Mouse (Mus musculus) MEL (cell line): Measurements from ENCODE around the gene Gm11569. TPM values are rescaled to one million over a fixed set of nuclear protein-coding genes. Genes with fewer than 3 reads are reported as not detected.
"Not testable (repeated sequence)": the region's sequence is repeated elsewhere in the genome, so short reads cannot be mapped to it uniquely, and the experiment has no call there.

Experiments used
- DNase-seq: peaks from one replicate; pipeline ENCODE4 v3.0.0; 2011; ENCODE audit warnings: low read depth, low spot score
- H3K27ac ChIP-seq: 2 replicates; pipeline ENCODE4 v1.5.1; 2012; ENCODE audit warnings: low read depth, mild to moderate bottlenecking, control low read depth, low read length, moderate library complexity; ENCODE audit not compliant: control insufficient read depth
- H3K27me3 ChIP-seq, 2 experiments: fragments of 150-350 bp in 1 of 2; sonication (generic) in 1 of 2; 2 replicates each; pipeline ENCODE4 v1.6.1; 2012; ENCODE audit warnings: low read length in 2 of 2, mild to moderate bottlenecking in 2 of 2, improper control_type of control experiment in 1 of 2, moderate library complexity in 1 of 2; ENCODE audit not compliant: insufficient read depth in 2 of 2, control insufficient read depth in 1 of 2
- H3K36me3 ChIP-seq, 2 experiments: 2 replicates each; pipeline ENCODE4 v1.6.1; 2012 to 2014; ENCODE audit warnings: low read length in 2 of 2, improper control_type of control experiment in 1 of 2, inconsistent platforms in 1 of 2, mild to moderate bottlenecking in 1 of 2; ENCODE audit not compliant: insufficient read depth in 2 of 2, control insufficient read depth in 1 of 2
- H3K4me1 ChIP-seq, 2 experiments: fragments of 150-350 bp in 1 of 2; sonication (generic) in 1 of 2; 2 replicates each; pipeline ENCODE4 v1.6.1; 2012; ENCODE audit warnings: low read length in 2 of 2, improper control_type of control experiment in 1 of 2, mild to moderate bottlenecking in 1 of 2; ENCODE audit not compliant: insufficient read depth in 2 of 2, control insufficient read depth in 1 of 2
- H3K4me3 ChIP-seq, 2 experiments: fragments of 150-350 bp in 1 of 2; sonication (generic) in 1 of 2; 2 replicates each; pipeline ENCODE4 v1.5.1; 2012; ENCODE audit warnings: low read depth in 2 of 2, low read length in 2 of 2, mild to moderate bottlenecking in 2 of 2, moderate library complexity in 2 of 2, control low read depth in 1 of 2, improper control_type of control experiment in 1 of 2; ENCODE audit not compliant: control insufficient read depth in 1 of 2, insufficient read depth in 1 of 2
- H3K79me2 ChIP-seq: 2 replicates; pipeline ENCODE4 v1.6.1; 2012; ENCODE audit warnings: mild to moderate bottlenecking, low read length, moderate library complexity; ENCODE audit not compliant: control insufficient read depth, poor library complexity, insufficient read depth
- H3K9ac ChIP-seq: 2 replicates; pipeline ENCODE4 v1.6.1; 2012; ENCODE audit warnings: low read depth, mild to moderate bottlenecking, control low read depth, low read length, moderate library complexity; ENCODE audit not compliant: control insufficient read depth, poor library complexity, severe bottlenecking
- H3K9me3 ChIP-seq: fragments of 150-350 bp; sonication (generic); replicated peaks from 2 replicates; pipeline ENCODE4 v1.6.1; 2012; ENCODE audit warnings: mild to moderate bottlenecking, low read length, improper control_type of control experiment, moderate library complexity; ENCODE audit not compliant: insufficient read depth
- BHLHE40 ChIP-seq: IDR thresholded peaks from 2 replicates; pipeline ENCODE4 v1.6.1; 2012; ENCODE audit warnings: low read depth, mild to moderate bottlenecking, inconsistent platforms, low read length, improper control_type of control experiment, borderline replicate concordance
- CTCF ChIP-seq, 3 experiments: IDR thresholded peaks in 2 of 3; conservative IDR thresholded peaks in 1 of 3; 2 replicates each; pipeline ENCODE4 v1.5.1; 2011 to 2012; ENCODE audit warnings: low read length in 3 of 3, low read depth in 2 of 3, mild to moderate bottlenecking in 2 of 3, improper control_type of control experiment in 1 of 3, inconsistent platforms in 1 of 3, mixed read lengths in 1 of 3, moderate library complexity in 1 of 3; ENCODE audit not compliant: control insufficient read depth in 1 of 3, insufficient read depth in 1 of 3, poor library complexity in 1 of 3, severe bottlenecking in 1 of 3
- E2F4 ChIP-seq: IDR thresholded peaks from 2 replicates; pipeline ENCODE4 v1.6.1; 2011; ENCODE audit warnings: low read depth, low read length, improper control_type of control experiment, borderline replicate concordance
- ELF1 ChIP-seq: IDR thresholded peaks from 2 replicates; pipeline ENCODE4 v1.6.1; 2014; ENCODE audit warnings: low read depth, mild to moderate bottlenecking, inconsistent platforms, low read length, improper control_type of control experiment, moderate library complexity
- GABPA ChIP-seq: IDR thresholded peaks from 2 replicates; pipeline ENCODE4 v1.6.1; 2012; ENCODE audit warnings: low read depth, mild to moderate bottlenecking, inconsistent platforms, low read length, improper control_type of control experiment, moderate library complexity
- GATA1 ChIP-seq: IDR thresholded peaks from 2 replicates; pipeline ENCODE4 v1.6.1; 2011; ENCODE audit warnings: low read depth, low read length, improper control_type of control experiment
- HCFC1 ChIP-seq: IDR thresholded peaks from 2 replicates; pipeline ENCODE4 v1.6.1; 2012; ENCODE audit warnings: low read depth, mild to moderate bottlenecking, inconsistent platforms, low read length, improper control_type of control experiment, moderate library complexity
- KAT2A ChIP-seq: conservative IDR thresholded peaks from 2 replicates; pipeline ENCODE4 v1.6.1; 2012; ENCODE audit warnings: low read depth, low read length, improper control_type of control experiment, inconsistent platforms
- MAFK ChIP-seq: IDR thresholded peaks from 2 replicates; pipeline ENCODE4 v1.6.1; 2011; ENCODE audit warnings: low read depth, mild to moderate bottlenecking, low read length, improper control_type of control experiment, borderline replicate concordance
- MAX ChIP-seq: IDR thresholded peaks from 2 replicates; pipeline ENCODE4 v1.6.1; 2011; ENCODE audit warnings: low read length, improper control_type of control experiment
- MAZ ChIP-seq: IDR thresholded peaks from 2 replicates; pipeline ENCODE4 v1.6.1; 2012; ENCODE audit warnings: low read depth, mild to moderate bottlenecking, inconsistent platforms, low read length, improper control_type of control experiment
- MYB ChIP-seq: IDR thresholded peaks from 2 replicates; pipeline ENCODE4 v1.6.1; 2011; ENCODE audit warnings: mild to moderate bottlenecking, low read depth, low read length, improper control_type of control experiment
- NELFE ChIP-seq: IDR thresholded peaks from 2 replicates; pipeline ENCODE4 v1.6.1; 2011; ENCODE audit warnings: low read depth, low read length, improper control_type of control experiment
- NRF1 ChIP-seq: IDR thresholded peaks from 2 replicates; pipeline ENCODE4 v1.6.1; 2014; ENCODE audit warnings: low read depth, mild to moderate bottlenecking, inconsistent platforms, low read length, improper control_type of control experiment, moderate library complexity; ENCODE audit not compliant: poor library complexity, insufficient read depth, severe bottlenecking
- POLR2AphosphoS2 ChIP-seq: IDR thresholded peaks from 2 replicates; pipeline ENCODE4 v1.6.1; 2011; ENCODE audit warnings: low read length, improper control_type of control experiment
- TBP ChIP-seq: IDR thresholded peaks from 2 replicates; pipeline ENCODE4 v1.8.0; 2011; ENCODE audit warnings: low read depth, low read length, improper control_type of control experiment
- TCF12 ChIP-seq: IDR thresholded peaks from 2 replicates; pipeline ENCODE4 v1.6.1; 2014; ENCODE audit warnings: low read depth, mild to moderate bottlenecking, inconsistent platforms, low read length, improper control_type of control experiment, moderate library complexity
- UBTF ChIP-seq: IDR thresholded peaks from 2 replicates; pipeline ENCODE4 v1.6.1; 2012; ENCODE audit warnings: low read depth, mild to moderate bottlenecking, inconsistent platforms, low read length, improper control_type of control experiment, moderate library complexity, borderline replicate concordance; ENCODE audit not compliant: insufficient read depth
- USF1 ChIP-seq: IDR thresholded peaks from 2 replicates; pipeline ENCODE4 v1.6.1; 2014; ENCODE audit warnings: low read depth, mild to moderate bottlenecking, inconsistent platforms, low read length, improper control_type of control experiment, moderate library complexity
- ZKSCAN1 ChIP-seq: IDR thresholded peaks from 2 replicates; pipeline ENCODE4 v1.6.1; 2012; ENCODE audit warnings: low read depth, mild to moderate bottlenecking, inconsistent platforms, low read length, improper control_type of control experiment, moderate library complexity
- ZMIZ1 ChIP-seq: IDR thresholded peaks from 2 replicates; pipeline ENCODE4 v1.6.1; 2012; ENCODE audit warnings: low read depth, mild to moderate bottlenecking, inconsistent platforms, low read length, improper control_type of control experiment, moderate library complexity
- polyA plus RNA-seq, 2 experiments: library from polyadenylated mRNA; stranded (reverse) in 1 of 2; unstranded in 1 of 2; fragments of >175 nt in 1 of 2; fragments of >200 nt in 1 of 2; gene quantifications; 2 replicates each; pipeline versions ENCODE4 v1.2.1 to v1.2.4; 2012; ENCODE audit warnings: low replicate concordance in 2 of 2, low read depth in 1 of 2; ENCODE audit not compliant: insufficient read length in 2 of 2, insufficient read depth in 1 of 2, missing spikeins in 1 of 2
- total RNA-seq: library from RNA; depleted of rRNA; stranded (reverse); fragments of 300-350 nt; gene quantifications from 2 replicates; pipeline ENCODE4 v1.2.3, GENCODE M21; 2012

Gm11569 gene
- total and polyA plus RNA-seq, 3 experiments = not detected

DNA sequence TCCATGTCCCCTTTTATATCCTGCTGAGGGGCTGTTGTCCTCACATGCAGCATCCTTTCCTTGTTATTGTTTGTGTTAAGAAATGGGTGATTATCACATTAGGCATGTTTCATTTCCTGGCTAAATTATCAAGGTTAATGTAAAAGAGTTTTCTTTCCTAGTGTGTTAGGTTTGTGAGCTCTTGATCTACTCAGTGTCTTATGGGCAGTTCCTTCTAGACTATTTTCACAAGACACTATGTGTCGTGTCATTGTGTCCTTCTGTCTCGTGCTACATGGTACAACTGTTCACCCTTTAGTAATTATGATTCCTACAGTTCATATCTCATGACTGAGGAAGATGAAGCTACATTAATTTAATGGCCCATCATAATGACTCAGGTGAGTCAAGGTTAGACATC lies 5.4 kb downstream of the Gm11569 start, which contains the start of gene Gm11596 (continued):
- no peak for TF ChIP-seq ELF1
- TF ChIP-seq GATA1 = no peak

DNA sequence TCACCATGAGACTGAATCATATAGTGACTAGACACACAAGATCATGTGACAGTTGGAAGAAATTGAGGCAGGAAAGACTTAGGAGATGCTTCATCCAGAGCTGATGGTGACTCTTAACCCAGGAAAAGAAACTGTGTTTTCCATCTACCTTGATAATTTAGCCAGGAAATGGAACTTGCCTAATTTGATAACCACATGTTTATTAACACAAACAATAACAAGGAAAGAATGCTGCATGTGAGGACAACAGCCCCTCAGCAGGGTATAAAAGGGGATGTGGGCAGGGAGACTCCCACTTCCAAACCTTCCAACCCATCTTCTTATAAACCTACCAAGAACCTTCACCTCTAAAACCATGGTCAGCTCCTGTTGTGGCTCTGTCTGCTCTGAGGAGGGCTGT lies 13.8 kb downstream of the Gm11569 start, which contains the start of gene Krtap4-9:
Gene Krtap4-9 (plus strand): TSS at position 301 of the 400 bp plus-strand sequence.
- H3K4me1 ChIP-seq, H3K27me3 ChIP-seq, H3K27ac ChIP-seq, H3K9me3 ChIP-seq, H3K4me3 ChIP-seq, H3K36me3 ChIP-seq, H3K79me2 ChIP-seq, DNase-seq, H3K9ac ChIP-seq: not testable (repeated sequence)

DNA sequence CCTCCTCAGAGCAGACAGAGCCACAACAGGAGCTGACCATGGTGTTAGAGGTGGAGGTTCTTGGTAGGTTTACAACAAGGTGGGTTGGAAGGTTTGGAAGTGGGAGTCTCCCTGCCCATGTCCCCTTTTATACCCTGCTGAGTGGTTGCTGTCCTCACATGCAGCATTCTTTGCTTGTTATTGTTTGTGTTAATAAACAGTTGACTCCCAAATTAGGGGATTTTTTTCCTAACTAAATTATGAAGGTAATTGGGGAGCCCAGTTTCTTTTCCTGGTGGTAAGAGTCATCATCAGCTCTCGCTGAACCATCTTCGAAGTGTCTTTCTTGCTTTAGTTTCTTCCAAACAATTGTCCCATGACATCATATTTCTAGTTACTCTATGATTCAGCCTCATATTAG lies 18.1 kb downstream of the Gm11569 start, which contains the start of gene Krtap4-8:
Gene Krtap4-8 (minus strand): TSS at position 101 of the 400 bp plus-strand sequence.
- no peak for DNase-seq
- Histone ChIP-seq H3K9me3 (no peaks in the 10 kb centered on the region), H3K9ac (no peak within 1 kb of the TSS), H3K79me2 (no peaks in the 10 kb centered on the region), H3K27me3 (no peaks in the 10 kb centered on the region), H3K4me1 (no peaks in the 10 kb centered on the region), H3K36me3 (no peaks in the 10 kb centered on the region), H3K27ac (no peak within 1 kb of the TSS), H3K4me3 (no peak within 1 kb of the TSS)
- TF ChIP-seq POLR2AphosphoS2 (no peak), MAX (no peak), NELFE (no peak), MYB (no peak), TCF12 (no peak), E2F4 (no peak), ZKSCAN1 (no peak), ZMIZ1 (no peak), UBTF (no peak), CTCF (IDR thresholded peaks at IDR 0.05 in 2 of 3, conservative IDR thresholded peaks at IDR 0.05 in 1 of 3; ENCODE audit: control insufficient read depth in 1 of 3, insufficient read depth in 1 of 3, low read depth in 2 of 3, low read length in 3 of 3, poor library complexity in 1 of 3, severe bottlenecking in 1 of 3) (no peak), HCFC1 (no peak)

DNA sequence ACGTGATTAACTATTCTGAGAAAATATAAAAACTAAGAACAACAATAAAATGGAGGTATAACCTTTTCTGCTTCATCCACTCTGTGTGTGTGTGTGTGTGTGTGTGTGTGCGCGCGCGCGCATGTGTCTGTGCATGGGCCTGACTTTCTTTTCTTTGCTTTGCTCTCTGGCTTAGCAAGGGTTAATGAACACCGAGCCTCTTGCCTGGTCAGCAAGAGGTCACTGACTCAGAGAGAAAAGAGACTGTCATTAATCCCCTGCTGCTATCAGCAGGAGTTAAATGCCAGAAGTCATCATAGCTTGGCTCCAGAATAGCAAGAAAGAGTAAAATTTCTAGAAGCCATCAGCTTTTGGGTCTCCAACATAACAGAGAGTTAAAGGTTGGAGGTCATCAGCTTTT lies 20.3 kb downstream of the Gm11569 start:
- no peak for DNase-seq
- Histone ChIP-seq H3K27ac (no peak overlapping the region), H3K9ac (no peak overlapping the region), H3K4me1 (no peaks in the 10 kb centered on the region), H3K79me2 (no peaks in the 10 kb centered on the region), H3K9me3 (no peaks in the 10 kb centered on the region), H3K27me3 (no peaks in the 10 kb centered on the region), H3K36me3 (no peaks in the 10 kb centered on the region), H3K4me3 (no peak overlapping the region)
- no peak for TF ChIP-seq UBTF
- TF ChIP-seq MAZ = no peak
- TF ChIP-seq CTCF (IDR thresholded peaks at IDR 0.05 in 2 of 3, conservative IDR thresholded peaks at IDR 0.05 in 1 of 3; ENCODE audit: control insufficient read depth in 1 of 3, insufficient read depth in 1 of 3, low read depth in 2 of 3, low read length in 3 of 3, poor library complexity in 1 of 3, severe bottlenecking in 1 of 3) = no peak
- TF ChIP-seq GABPA = no peak
- TF ChIP-seq BHLHE40 = no peak
- no peak for TF ChIP-seq USF1
- no peak for TF ChIP-seq MAFK
- TF ChIP-seq KAT2A = no peak
- TF ChIP-seq NRF1 = no peak
- TF ChIP-seq TBP = no peak
